8 mouse cellular contexts compared by ENCODE assay signal in the genomic region with DNA sequence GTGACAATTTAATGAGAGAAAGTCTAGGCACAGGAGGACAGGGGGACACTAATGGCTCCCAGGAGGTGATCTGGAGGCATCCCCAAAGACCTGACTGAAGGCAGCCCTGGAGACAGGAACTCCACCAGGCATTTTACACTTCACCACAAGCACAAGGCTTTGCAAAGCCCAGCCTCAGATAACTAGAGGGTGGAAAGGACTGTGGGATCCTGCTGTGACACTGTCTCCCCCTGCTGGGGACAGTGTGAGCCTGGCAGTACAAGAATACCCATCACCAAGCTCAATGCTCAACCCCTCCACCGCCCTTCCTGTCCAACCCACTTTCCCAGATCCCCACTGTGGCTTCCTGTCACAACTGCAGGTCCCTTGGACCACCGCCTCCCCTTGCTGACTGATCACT.
A peak's percentile ranks its signal among the peaks of the same experiment; 100 is the strongest.
DNase-seq lines count a peak whose midpoint lies in the region; ATAC-seq lines count a peak whose summit lies in the region.

No protein-coding gene starts in this region.

- H3K27me3 ChIP-seq in hindbrain, embryonic 12.5 days = no peaks in the 10 kb centered on the region; the same call in none of the 2 replicates
- no peaks in the 10 kb centered on the region for H3K27me3 ChIP-seq in neural tube, embryonic 11.5 days (ENCODE audit: control insufficient read depth, insufficient read depth, low read length)

- H3K36me3 ChIP-seq in hindbrain, embryonic 12.5 days = no peaks in the 10 kb centered on the region
- no peaks in the 10 kb centered on the region for H3K36me3 ChIP-seq in neural tube, embryonic 11.5 days (ENCODE audit: control insufficient read depth, insufficient read depth, low read length)

- ATAC-seq in cerebellum, adult (ENCODE audit: insufficient number of reproducible peaks, low FRiP score, low TSS enrichment) = no peak
- peak; percentile 57; the same call in 1 of the 2 replicates for ATAC-seq in hindbrain, embryonic 12.5 days (ENCODE audit: low FRiP score)
- ATAC-seq in neural tube, embryonic 11.5 days (ENCODE audit: insufficient read depth, low FRiP score, low TSS enrichment) = no peak

- DNase-seq in cerebellum, adult 11 months = peak; percentile 6
- peak; percentile 71 for DNase-seq in ZHBTc4 (ENCODE audit: low read depth, low spot score)
- DNase-seq in embryo, embryonic 10.5 days (ENCODE audit: low spot score) = peak; percentile 79
- DNase-seq in left cerebral cortex, adult 11 months (ENCODE audit: low spot score) = peak; percentile 61
- DNase-seq in neural tube, embryonic 11.5 days (ENCODE audit: low spot score) = peak; percentile 65
- DNase-seq in yolk sac, embryonic 10.5 days (ENCODE audit: low spot score) = no peak

- H3K4me2 ChIP-seq in hindbrain, embryonic 12.5 days (replicated peaks) = no peak overlapping the region
- H3K4me2 ChIP-seq in neural tube, embryonic 11.5 days (ENCODE audit: low read depth) = no peak overlapping the region

- no peaks in the 10 kb centered on the region for H3K9me3 ChIP-seq in hindbrain, embryonic 12.5 days (replicated peaks)
- no peaks in the 10 kb centered on the region for H3K9me3 ChIP-seq in neural tube, embryonic 11.5 days (ENCODE audit: control insufficient read depth, low read length)

- H3K4me1 ChIP-seq in hindbrain, embryonic 12.5 days = peaks cover 8% of the 10 kb centered on the region; the same call in 1 of the 2 replicates
- H3K4me1 ChIP-seq in neural tube, embryonic 11.5 days (ENCODE audit: control insufficient read depth, insufficient read depth, low read length) = no peaks in the 10 kb centered on the region

- H3K9ac ChIP-seq in hindbrain, embryonic 12.5 days = no peak overlapping the region
- no peak overlapping the region for H3K9ac ChIP-seq in neural tube, embryonic 11.5 days (ENCODE audit: low read length)

- no peak overlapping the region for H3K4me3 ChIP-seq in hindbrain, embryonic 12.5 days
- H3K4me3 ChIP-seq in neural tube, embryonic 11.5 days (ENCODE audit: low read depth, low read length) = no peak overlapping the region

- WGBS in hindbrain, embryonic 12.5 days = 45% methylated on average over 2 of the region's 2 CpGs
- WGBS in neural tube, embryonic 11.5 days = 31% methylated on average over 2 of the region's 2 CpGs

- H3K27ac ChIP-seq in hindbrain, embryonic 12.5 days = no peak overlapping the region
- H3K27ac ChIP-seq in neural tube, embryonic 11.5 days (ENCODE audit: low read depth, low read length) = no peak overlapping the region
